Mouse (Mus musculus) cerebral cortex, adult 2 months (tissue): Measurements from ENCODE around the gene Csf3.

Experiments used
- WGBS: fragments of 180-500 bp; shearing (Covaris S2); methylation state at CpG from one replicate; pipeline ENCODE4 v1.1.7; 2018; 5-methylcytosine and 5-hydroxymethylcytosine counted together

The Csf3 gene

DNA sequence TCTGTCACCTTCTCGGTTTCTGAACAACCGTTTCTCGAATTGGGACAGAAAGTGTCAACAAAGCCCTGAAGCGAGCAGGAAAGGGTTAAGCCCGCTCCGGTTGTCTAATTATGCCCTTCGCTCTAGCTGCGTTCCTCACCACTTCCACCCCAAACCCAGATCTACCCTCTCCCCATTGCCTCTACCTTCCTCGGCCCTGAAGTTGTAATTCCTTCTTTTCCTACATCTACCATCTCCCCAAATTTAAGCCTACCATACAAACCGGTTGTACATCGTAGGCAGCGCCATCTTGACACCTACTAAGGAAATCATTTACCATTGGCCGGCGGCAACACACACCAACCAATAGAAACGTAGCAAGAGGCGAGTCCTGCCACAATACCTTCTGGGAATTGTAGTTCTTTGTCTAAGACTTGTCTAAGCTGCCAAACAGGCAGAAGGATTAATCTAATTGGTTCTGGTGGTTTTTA, 28.1 kb downstream of the Csf3 start, which contains the start of gene Med24:
Gene Med24 (minus strand): TSS at position 317 of the 470 bp plus-strand sequence.
- WGBS: under 1% methylated on average over 16 of the region's 16 CpGs

DNA sequence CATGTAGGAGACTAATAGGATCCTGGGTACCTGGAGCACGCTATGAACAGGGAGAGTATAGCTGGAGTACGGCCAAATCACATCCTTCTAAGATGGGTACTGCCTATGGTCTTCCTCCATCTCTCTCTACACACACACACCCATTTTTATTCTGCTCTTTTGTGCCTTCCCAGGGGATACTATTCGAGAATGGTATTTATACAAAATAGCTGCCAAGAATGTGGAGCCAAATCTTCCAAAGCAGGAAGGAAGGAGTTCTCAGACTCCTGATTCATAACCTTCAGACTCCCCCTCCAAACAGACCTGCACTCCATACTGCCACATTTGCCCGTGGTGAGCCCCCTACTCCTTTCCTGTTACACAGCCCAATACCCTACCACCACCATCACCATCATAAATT, 29.7 kb downstream of the Csf3 start:
- 33% methylated on average over 4 of the region's 4 CpGs for WGBS

DNA sequence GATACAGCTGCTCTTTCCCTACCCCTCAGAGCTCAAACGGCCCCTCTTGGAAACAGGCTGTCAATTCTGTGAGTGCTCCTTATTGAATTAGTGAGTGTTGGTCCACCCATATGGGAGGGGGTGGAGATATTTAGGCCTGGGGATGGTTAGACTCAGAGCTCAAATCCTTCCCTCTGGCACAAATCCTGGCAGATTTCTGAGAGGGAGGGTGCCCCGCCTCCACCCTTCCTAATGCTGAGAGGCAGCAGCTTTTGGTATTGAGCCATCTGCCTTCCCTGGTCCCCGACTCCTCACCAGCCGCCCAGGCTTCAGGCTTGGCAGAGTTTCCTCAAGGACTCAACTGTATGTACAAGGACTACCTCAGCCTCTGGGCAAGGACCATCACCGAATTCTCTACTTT, 30.1 kb downstream of the Csf3 start:
- WGBS: 18% methylated on average over 5 of the region's 5 CpGs

DNA sequence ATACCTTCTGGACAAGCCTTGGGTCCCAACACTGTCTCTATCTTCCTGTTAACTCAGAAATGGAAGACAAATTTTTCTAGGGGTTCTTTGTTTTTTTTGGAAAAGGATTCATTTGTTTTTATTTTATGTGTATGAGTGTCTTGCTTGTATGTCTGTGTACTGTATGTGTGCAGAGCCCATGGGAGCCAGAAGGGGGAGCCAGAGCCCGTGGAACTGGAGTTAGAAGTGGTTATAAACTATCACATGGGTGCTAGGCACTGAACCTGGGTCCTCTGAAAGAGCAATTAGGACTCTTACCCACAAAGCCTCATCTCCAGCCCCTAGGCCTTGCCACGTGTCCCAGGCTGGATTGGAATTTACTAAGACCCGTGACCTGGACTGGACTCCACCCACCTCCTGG, 33.0 kb downstream of the Csf3 start:
- 78% methylated on average over 3 of the region's 3 CpGs for WGBS

DNA sequence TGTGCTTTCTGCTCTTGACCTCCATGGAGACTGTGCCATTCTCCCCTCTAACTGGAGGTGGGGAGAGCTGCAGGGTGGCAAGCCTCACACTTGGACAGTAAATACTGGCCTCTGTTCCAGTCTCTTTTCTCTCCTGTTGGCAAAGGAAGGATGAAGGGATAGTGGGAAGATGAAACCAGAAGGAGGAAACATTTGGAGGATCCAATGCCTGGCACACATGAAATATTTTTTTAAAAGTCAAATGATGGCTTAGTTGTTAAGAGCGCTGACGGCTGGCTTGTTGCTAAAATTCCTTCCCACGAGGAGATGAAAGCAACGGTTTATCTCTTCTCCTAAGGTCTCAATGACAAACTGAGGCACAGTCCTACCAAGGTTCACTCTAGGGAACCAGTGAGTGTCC, 34.0 kb downstream of the Csf3 start:
- 52% methylated on average over 4 of the region's 4 CpGs for WGBS

DNA sequence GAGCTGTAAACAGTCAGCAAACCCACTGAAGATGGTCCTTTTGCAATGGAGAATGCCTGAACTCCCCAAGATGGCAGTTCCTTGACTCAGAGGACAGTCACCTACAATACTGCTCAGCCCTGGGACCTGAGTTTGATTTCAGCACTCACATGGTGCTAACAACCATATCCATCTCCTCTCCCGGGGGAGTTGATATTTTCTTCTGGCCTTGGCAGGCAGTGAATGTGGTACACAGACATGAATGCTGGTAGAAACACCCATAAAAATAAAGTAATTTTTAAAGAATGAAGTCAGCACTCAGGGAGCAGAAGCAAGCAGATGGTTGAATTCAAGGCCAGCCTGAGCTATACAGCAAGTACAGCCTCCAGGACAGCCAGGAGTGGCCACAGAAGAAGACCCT, 35.1 kb downstream of the Csf3 start:
- WGBS: 50% methylated on average over 1 of the region's 1 CpGs

DNA sequence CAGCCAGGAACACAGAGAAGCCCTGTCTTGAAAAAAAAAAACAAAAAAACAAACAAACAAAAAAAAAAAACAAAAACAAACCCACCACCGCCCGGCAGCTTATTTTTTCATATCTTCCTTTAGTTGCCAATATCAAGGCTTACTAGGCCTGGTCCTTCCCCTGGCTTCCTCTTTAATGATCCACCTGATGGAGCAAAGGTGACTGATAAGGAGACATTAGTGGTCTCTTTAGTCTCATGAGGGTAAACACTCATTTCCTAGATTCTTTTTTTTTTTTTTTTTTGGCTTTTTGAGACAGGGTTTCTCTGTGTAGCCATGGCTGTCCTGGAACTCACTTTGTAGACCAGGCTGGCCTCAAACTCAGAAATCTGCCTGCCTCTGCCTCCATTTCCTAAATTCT, 36.2 kb downstream of the Csf3 start:
- 85% methylated on average over 2 of the region's 2 CpGs for WGBS

DNA sequence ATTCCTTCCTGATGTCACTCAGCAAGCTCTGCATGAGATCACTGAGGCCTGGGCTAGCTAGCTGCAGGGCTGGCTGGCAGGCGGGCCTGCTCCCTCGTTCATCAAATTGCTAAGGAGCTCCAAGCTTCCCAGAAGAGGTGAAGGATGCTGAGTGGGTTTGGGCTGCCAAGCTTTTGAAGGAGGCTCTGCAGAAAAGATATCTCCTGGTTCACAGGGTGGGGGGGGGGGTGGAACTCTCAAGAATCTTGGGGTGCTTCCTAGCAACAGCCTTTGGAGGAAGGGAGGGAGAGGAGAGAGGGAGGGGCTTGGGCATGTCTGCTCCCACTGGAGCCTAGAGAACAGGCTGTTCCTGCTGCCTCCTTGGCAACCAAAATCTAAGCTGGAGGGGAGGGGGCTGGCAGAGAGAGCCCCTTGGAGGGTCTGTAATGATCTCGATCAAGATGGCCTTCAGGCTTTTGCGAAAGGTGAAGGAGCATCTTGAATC, 37.4 kb downstream of the Csf3 start:
- WGBS: 25% methylated on average over 4 of the region's 4 CpGs

DNA sequence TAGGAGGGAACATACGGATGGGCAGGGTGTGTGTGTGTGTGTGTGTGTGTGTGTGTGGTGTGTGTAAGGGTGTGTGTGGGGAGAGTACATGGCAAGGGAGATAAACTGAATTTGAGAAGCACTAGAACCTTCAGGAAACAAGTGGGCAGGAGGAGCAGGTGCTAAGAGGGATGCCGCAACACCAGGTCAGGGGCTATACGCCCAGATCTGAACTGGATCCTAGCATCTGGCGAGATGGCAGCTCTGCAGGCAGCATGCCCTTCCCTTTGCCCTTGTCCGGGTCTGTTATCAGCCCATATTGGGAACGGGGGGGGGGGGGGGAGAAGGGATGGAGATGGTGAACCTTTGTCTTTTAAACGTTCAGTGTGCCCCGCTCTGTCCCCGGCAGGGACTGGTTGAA, 37.9 kb downstream of the Csf3 start:
- WGBS: 53% methylated on average over 9 of the region's 9 CpGs

DNA sequence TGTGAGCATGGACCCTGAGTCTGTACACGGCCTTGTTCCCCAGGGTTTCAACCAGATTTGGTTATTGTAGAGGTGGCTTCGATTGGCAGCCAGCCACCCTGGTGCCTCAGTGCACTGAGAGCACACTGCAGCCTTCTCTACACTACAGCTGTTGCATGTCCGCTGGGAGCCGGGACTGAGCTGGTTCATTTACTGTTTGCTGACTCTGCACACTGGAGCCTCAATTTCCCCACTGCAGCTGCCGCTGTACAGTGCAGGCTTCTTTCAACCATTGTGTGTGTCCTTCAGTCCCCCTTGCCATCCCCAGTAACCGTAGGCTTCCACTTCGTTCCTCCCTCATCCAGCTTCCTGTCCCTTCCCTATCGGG, 38.9 kb downstream of the Csf3 start:
- WGBS: 6% methylated on average over 8 of the region's 8 CpGs

DNA sequence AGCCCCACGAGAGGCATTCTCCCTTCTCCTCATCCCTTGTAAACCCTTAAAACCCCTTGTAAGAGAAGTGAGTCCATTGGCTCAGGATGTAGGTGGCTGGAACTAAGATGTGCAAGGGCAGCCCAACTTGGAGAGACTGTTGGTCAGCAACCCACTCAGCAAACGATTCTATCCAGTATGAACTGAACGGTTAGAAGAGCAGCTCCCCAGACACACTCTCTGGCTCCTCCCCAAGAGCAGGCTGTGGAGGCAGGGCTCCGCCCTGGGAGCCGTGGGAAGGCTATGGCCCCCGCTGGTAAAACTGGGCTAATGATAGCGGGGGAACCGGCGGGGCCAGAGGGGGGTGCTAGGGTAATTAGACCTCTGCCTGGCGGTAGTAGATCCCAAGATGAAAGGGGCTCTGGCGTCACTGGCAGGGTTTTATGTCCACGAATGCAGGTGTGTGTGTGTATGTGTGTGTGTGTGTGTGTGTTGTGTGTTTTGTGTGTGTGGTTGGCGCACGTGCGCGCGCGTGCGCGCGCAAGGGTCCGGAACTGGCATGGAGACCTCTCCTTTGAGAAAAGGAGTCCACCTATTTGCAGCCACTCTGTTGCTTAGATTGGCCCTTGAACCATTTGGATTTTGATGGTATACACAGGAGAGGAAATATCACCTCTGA, 39.5 kb downstream of the Csf3 start, which contains the start of gene Thra:
Gene Thra (plus strand): TSS at position 246 of the 658 bp plus-strand sequence.
- WGBS: under 1% methylated on average over 22 of the region's 22 CpGs

DNA sequence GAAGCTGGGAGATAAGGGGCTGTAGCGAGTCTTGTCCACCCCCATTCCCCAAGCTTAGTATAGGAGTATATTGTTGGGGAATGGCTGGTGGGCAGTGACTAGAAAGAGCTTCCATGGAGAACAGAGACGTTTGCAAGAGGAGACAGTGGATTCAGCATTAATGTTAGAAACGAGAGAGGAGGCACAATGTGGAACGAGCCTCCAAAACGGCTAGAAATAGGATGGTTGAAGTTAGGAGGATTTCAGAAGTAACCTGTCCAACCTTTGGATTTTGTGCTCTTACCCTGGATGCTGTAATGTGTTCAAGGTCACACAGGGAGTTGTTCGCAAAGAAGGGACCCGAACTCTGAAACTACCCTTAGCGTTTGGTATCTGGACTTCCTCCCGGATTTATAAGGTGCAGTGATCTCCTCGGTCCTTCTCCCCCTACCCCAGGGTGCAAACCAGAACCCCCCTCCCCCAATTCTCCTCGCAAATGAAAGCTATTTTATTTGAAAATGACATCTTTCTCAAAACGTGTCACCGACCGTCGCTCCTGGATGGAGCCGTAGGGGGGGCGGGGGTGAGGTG, 40.1 kb downstream of the Csf3 start:
- WGBS: 0% methylated on average over 17 of the region's 17 CpGs

DNA sequence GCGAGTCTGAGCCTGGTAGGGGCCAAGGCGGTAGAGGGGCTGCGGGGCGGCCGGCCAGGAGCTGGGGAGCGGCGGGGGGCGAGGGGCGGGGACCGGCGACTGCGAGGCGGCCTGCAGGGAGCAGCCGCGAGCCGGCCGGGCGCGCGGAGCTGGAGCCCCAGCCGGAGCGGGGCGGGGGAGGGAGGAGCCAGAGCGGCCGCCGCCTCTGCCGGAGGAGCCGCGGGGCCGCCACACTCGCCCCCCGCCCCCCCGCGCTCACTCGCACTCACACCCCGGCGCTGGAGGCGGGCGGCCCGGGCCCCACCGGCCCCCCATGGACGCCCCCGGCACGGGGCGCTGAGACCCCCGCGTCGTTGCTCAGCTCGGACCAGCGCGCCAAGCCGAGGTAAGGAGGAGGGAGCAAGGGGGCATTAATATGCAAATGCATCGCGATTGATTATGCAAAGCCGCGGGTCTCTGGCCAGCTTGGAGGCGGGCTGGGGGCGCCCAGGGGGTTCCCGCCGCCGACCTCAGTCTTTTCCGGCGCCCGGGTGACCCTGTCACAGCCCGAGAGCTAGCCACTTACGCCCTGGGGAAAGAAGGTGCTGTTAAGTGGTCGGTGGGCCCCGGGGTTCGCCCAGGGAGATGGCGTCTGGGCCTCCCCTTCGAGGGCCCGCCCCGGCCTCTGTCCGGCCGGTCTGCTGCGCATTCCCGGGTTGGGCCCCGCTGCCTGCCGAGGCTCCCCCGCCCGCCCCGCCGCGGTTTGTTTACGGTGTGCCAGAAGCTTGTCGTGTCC, 40.7 kb downstream of the Csf3 start:
- WGBS: 1% methylated on average over 84 of the region's 86 CpGs

DNA sequence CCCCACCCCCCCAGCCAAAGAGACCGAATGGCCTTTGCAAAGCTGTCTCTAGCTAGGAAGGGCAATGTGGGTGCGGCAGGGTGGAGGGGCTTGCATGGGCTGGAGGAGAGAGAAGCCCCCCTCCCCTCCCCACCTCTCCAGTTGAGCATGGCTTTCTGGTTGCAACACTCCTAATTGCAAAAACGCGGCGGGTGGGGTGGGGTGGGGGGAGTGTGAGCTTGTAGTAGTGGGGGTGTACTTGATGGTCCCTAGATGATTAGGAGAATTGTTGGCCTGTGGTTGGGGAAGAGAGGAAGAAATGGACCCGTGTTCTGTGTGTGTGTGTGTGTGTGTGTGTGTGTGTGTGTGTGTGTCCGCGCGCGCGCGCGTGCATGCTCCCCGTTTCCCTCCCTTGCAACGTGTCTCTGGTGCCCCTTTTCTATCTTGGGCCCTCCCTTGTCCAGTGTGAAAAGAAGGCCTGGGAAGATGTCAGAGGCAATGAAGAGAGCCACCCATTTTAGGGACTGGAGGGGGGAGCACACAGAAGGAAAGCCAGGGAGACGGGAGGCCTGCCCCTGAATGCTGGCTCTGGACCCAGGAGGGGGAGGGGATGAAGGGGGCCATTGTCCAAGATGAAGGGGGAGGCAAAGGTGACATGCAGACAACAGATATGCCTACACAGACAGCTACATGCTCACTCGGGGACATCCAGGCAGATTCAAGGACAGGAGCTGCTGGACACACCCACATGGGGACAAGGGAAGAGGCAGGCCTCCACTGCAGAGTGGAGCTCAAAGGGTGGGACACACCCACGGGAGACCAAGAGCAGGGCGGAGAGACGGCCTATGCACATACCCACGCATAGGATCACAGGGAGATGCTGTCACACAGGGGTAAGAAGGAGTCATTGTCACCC, 41.6 kb downstream of the Csf3 start:
- 3% methylated on average over 21 of the region's 21 CpGs for WGBS

DNA sequence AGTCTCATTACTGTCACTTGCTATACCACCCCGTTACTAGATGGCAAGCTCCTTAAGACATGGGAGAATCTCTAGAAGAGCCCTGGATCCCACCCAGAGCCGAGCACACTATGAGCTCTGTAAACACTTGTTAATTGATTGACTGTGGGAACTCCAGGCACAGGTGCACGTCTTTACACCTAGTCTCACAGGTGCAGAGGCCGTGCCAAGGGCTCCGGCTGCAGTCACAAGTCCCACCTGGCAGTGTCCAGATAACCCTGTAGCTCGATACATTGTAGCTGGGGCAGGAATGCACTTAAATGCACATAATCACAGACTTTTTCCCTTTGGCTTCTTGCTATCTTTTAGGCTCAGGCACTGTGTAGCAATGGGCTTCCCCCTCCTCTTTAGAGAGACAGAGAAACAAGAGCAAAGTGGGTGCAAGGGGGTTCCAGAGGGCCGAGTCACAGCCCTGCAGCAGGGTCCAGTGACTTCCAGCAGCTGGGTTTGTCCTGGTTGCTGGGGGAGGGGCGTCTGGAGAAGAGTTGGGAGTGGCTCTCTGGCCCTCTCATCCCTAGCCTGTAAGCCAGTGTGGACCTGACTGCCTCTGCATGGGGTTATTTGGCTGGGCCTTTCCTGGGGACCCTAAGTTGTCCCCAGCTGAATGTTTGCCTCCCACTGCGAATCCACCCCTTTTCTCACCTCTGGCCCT, 42.7 kb downstream of the Csf3 start:
- WGBS: 11% methylated on average over 9 of the region's 9 CpGs

DNA sequence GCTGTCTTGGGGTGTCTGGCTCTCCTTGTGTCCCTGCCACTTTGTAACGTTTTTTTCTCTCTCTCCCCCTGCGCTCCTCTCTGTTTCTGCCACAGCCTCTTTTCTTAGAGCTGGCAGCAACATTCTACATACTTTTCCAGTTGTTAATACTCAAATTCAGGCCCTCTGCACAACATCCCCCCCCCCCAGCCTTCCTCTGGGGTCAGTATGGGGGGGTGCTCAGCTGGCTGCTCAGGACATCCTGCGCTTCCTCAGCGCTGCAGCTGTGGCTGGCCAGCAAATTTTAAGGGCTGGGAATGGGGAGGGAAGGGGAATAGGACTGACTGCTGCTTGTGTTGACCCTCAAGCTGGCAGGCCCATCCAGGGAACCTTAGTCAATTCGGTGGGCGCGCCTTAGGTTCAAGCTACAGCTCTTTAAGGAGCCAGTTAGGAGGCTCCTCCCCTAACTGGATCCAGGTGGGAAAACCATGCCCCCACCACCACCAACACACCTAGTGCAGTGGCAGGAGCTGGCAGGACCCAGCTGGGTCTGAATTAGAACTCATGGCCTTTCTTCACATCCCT, 43.5 kb downstream of the Csf3 start:
- WGBS: 18% methylated on average over 7 of the region's 7 CpGs

DNA sequence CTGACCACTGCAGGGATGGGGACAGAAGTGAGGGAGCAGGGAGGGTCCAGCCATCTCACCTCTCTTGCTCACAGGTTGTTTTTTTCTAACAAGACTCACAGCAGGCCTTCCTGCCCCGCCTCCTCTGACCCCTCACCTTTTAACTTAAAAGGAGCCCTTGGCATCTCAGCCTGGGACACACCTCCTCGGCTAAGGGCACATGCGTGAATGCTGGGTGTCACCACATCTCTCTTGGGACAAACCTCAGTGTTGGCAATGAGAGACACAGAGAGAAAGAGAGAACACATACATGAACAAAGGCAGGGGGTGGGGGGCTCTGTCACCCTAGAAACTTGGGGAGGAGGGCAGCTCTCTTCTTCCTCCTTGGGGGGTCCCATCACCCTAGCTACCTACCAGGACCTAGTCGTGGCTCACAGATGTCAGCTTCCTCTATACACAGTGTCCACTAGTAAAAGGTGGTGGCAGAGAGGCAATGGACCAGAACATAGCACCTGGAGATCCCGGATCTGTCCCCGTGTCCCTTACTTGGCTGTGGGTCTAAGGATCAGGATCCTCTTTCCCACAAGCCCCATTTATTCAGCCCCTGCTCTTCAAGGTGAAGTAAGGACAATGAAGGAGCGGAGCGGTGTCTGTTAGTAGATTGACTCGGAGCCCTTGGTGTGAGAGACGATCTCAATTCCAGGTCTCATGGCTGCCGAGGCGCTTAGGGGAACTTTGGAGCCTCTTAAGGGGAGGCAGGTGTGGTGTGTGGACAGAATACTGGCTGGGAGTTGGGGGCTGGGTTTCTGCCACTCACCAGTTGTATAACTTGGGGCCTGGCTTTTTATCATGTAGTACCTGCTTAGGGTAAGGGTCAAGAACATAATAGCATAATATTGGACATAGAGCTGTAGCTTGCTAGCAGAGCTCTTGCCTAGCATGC, 45.1 kb downstream of the Csf3 start:
- 21% methylated on average over 12 of the region's 12 CpGs for WGBS

DNA sequence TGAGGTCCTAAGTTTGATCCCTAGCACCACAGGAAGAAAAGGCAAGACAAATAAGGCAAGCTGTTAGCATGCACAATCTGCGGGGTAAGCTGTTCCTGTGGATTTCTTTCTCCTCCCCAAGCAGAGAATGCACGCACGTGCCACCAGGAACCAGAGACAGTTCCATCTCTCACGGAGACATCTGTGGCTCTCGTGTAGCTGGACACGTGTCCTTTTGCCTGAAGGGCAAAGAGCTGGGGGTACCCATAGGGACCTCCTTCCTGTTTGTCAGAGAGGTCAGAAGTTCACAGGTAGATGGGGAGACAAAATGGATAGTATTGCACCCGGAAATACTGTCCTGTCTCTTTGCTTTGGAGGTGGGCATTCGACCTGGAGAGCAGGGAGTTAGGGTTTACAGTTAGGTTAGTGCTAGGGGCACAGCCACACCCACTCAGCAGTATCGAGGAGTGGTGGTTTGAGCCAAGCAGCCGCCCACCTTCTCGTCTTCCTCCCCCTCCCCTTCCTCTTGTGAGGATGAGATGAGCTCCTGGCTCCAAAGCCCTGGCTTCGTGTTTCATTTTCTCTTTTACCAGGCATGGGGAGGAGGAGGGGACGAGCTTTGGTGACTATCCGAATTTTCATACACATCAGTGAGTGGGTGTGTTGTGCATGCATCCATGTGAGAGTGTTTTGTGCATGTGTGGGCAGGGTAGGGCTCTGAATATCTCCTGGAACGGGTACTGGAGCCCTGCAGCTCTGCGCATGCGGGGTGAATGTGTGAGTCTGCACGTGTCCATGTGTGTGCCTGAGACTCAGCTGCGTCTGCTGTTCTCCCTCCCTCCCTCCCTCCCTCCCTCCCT, 46.0 kb downstream of the Csf3 start:
- WGBS: 2% methylated on average over 19 of the region's 19 CpGs
